Mouse (Mus musculus): Measurements from ENCODE around the gene Zmiz2. TPM values are rescaled to one million over a fixed set of nuclear protein-coding genes. Genes with fewer than 3 reads are reported as not detected.

Gene Zmiz2
- polyA plus RNA-seq, 1 experiment = 37.1 TPM

DNA sequence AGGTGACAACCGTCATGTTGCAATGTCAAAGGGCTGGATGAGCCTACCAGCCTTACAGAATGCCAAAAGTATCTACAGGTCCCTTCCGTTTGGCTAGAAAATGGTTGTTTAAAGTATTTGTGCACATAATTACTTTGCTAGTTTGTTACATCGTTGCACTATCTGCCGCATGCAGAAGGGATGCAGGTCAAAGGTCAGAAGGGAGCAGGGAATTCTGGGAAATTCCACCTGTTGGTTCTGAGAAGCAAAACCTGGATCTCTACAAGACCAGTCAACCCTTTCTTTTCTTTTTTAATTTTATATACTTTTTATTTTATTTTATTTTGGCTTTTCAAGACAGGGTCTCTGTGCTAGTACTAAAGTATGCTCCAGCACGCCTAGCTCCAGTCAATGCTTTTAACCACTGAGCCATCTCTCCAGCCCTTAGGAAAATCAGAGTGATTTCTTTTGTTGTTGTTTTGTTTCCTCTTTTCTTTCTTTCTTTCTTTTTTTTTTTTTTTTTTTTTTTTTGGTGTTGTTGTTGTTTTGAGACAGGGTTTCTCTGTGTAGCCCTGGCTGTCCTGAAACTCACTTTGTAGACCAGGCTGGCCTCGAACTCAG, 648 bp upstream of the Zmiz2 start:
- Histone ChIP-seq H3K27me3 (ENCODE audit: control insufficient read depth, insufficient read depth, insufficient read length) (no peaks in the 10 kb centered on the region), H3K4me3 (peak overlapping the region; percentile 50), H3K4me2 (ENCODE audit: low read depth) (peak overlapping the region; percentile 68), H3ac (ENCODE audit: control insufficient read depth, insufficient read length) (peak overlapping the region; percentile 80), H3K79me2 (ENCODE audit: control insufficient read depth, insufficient read depth) (peaks cover 24% of the 10 kb centered on the region), H3K36me3 (ENCODE audit: control insufficient read depth, insufficient read depth) (no peaks in the 10 kb centered on the region)
- TF ChIP-seq REST (IDR thresholded peaks at IDR 0.05; ENCODE audit: insufficient read depth, insufficient read length) = no peak
- TF ChIP-seq POLR2AphosphoS2 (IDR thresholded peaks at IDR 0.05; ENCODE audit: insufficient read length, low read depth) = no peak
- no peak for TF ChIP-seq USF1 (IDR thresholded peaks at IDR 0.05; ENCODE audit: low read depth)
- no peak for TF ChIP-seq SRF (IDR thresholded peaks at IDR 0.05; ENCODE audit: control insufficient read depth, insufficient read length, low read depth)
- no peak for TF ChIP-seq POLR2A (IDR thresholded peaks at IDR 0.05; ENCODE audit: insufficient read length, low read depth)
- TF ChIP-seq CEBPB (IDR thresholded peaks at IDR 0.05; ENCODE audit: insufficient read depth, poor library complexity, severe bottlenecking) = no peak
- no peak for TF ChIP-seq MAX (IDR thresholded peaks at IDR 0.05; ENCODE audit: low read depth)
- no peak for TF ChIP-seq TCF12 (IDR thresholded peaks at IDR 0.05; ENCODE audit: insufficient read depth, poor library complexity, severe bottlenecking)
- TF ChIP-seq MYOD1 (IDR thresholded peaks at IDR 0.05; ENCODE audit: control insufficient read depth in 1 of 3, insufficient read length in 2 of 3, low read depth in 2 of 3) = no peak
- TF ChIP-seq TCF3 (IDR thresholded peaks at IDR 0.05; ENCODE audit: insufficient read length, low read depth) = no peak

GRCm38 (mm10) chr11:6389483-6389921, 628 bp downstream of the Zmiz2 start:
- peak overlapping the region; percentile 73 for H3K4me2 ChIP-seq (ENCODE audit: low read depth)
- no peaks in the 10 kb centered on the region for H3K36me3 ChIP-seq (ENCODE audit: control insufficient read depth, insufficient read depth)
- H3K79me2 ChIP-seq (ENCODE audit: control insufficient read depth, insufficient read depth) = peaks cover 24% of the 10 kb centered on the region
- peak overlapping the region; percentile 80 for H3ac ChIP-seq (ENCODE audit: control insufficient read depth, insufficient read length)
- H3K4me3 ChIP-seq = peak overlapping the region; percentile 50
- H3K27me3 ChIP-seq (ENCODE audit: control insufficient read depth, insufficient read depth, insufficient read length) = no peaks in the 10 kb centered on the region
- TF ChIP-seq MYOG (IDR thresholded peaks at IDR 0.05; ENCODE audit: control insufficient read depth in 1 of 3, insufficient read depth in 1 of 3, insufficient read length in 2 of 3, low read depth in 2 of 3) (peak in 1 of 3 experiments; percentile 2), MYOD1 (IDR thresholded peaks at IDR 0.05; ENCODE audit: control insufficient read depth in 1 of 3, insufficient read length in 2 of 3, low read depth in 2 of 3) (peak in 1 of 3 experiments; percentile 69), TCF3 (IDR thresholded peaks at IDR 0.05; ENCODE audit: insufficient read length, low read depth) (peak; percentile 17), E2F4 (IDR thresholded peaks at IDR 0.05; ENCODE audit: insufficient read depth) (no peak)

DNA sequence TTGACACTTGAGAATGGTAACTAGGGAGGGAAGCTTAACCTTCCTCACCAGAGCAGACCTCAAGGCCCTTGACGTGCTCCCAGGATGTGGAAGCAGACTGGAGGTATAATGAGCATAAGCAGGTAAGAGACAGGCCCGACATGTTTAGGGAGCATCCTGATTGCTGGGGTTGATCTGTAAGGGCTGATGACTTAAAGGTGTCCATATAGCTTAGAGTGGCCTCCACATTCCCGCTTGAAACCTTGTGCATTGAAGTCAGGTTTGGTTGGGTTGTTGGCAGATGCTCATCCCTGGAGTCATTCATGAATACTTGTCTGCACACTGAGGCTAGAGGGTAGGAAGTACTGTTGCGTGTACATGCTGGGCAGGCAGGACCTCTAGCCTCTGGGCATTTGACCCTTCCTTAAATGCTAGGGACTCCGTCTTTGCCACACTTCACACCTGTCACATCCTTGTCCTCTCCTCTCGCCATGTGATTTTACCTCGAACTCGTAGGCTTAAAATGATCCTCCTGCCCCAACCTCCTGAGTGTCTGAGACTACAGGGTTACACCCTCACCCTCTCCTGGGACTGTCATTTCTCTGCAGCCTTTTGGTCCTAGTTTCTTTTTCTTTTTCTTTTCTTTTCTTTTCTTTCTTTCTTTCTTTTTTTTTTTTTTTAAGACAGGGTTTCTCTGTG, 1.6 kb downstream of the Zmiz2 start:
- Histone ChIP-seq H3K36me3 (ENCODE audit: control insufficient read depth, insufficient read depth) (no peaks in the 10 kb centered on the region), H3K4me3 (peak overlapping the region; percentile 50), H3K4me2 (ENCODE audit: low read depth) (peak overlapping the region; percentile 73), H3K79me2 (ENCODE audit: control insufficient read depth, insufficient read depth) (peaks cover 24% of the 10 kb centered on the region), H3ac (ENCODE audit: control insufficient read depth, insufficient read length) (peak overlapping the region; percentile 80), H3K27me3 (ENCODE audit: control insufficient read depth, insufficient read depth, insufficient read length) (no peaks in the 10 kb centered on the region)
- TF ChIP-seq TCF12 (IDR thresholded peaks at IDR 0.05; ENCODE audit: insufficient read depth, poor library complexity, severe bottlenecking) (no peak), MYOD1 (IDR thresholded peaks at IDR 0.05; ENCODE audit: control insufficient read depth in 1 of 3, insufficient read length in 2 of 3, low read depth in 2 of 3) (no peak), MAX (IDR thresholded peaks at IDR 0.05; ENCODE audit: low read depth) (no peak), MYOG (IDR thresholded peaks at IDR 0.05; ENCODE audit: control insufficient read depth in 1 of 3, insufficient read depth in 1 of 3, insufficient read length in 2 of 3, low read depth in 2 of 3) (no peak)

DNA sequence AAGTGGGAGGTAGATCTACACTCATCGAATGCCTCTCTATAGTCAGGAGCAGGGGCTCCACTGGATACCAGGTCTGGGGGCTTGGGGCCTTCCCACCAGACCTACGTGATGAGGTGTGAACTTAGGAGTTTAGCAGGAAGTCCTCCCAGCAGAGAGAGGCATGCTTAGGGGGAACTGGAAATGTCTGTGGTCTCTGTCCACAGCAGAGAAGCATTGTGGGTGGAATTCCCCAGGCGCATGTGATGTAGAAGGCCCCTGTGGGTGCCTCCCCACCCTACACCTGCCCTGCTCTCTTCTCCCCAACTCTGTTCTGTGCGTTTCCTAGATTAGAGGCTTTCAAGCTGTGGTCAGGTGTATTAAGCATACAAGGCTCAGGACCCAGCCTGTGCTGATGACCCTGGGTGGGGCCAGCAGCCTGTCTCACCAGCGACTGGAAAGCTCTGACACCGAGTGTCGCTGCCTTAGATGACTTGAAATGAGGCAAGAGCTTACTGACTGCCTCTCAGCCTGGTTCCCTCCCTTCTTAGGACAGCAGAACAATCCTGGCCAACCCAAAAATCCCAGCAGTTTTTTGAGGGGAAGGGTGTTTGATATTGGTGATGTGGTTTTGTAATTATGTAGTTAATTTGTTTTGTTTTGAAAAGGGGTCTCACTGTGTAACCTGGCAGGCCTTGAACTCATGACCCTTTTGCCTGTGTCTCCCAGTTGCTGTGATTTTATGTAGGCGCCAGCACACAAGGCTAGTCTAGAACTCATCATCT, 2.8 kb downstream of the Zmiz2 start:
- Histone ChIP-seq H3K4me2 (ENCODE audit: low read depth) (no peak overlapping the region), H3ac (ENCODE audit: control insufficient read depth, insufficient read length) (no peak overlapping the region), H3K27me3 (ENCODE audit: control insufficient read depth, insufficient read depth, insufficient read length) (no peaks in the 10 kb centered on the region), H3K36me3 (ENCODE audit: control insufficient read depth, insufficient read depth) (no peaks in the 10 kb centered on the region), H3K4me3 (no peak overlapping the region), H3K79me2 (ENCODE audit: control insufficient read depth, insufficient read depth) (peaks cover 24% of the 10 kb centered on the region)
- no peak for TF ChIP-seq USF1 (IDR thresholded peaks at IDR 0.05; ENCODE audit: low read depth)
- TF ChIP-seq MYOG (IDR thresholded peaks at IDR 0.05; ENCODE audit: control insufficient read depth in 1 of 3, insufficient read depth in 1 of 3, insufficient read length in 2 of 3, low read depth in 2 of 3) = no peak
- TF ChIP-seq POLR2A (IDR thresholded peaks at IDR 0.05; ENCODE audit: insufficient read length, low read depth) = no peak
- TF ChIP-seq E2F4 (IDR thresholded peaks at IDR 0.05; ENCODE audit: insufficient read depth) = no peak
- no peak for TF ChIP-seq MYOD1 (IDR thresholded peaks at IDR 0.05; ENCODE audit: control insufficient read depth in 1 of 3, insufficient read length in 2 of 3, low read depth in 2 of 3)
- no peak for TF ChIP-seq REST (IDR thresholded peaks at IDR 0.05; ENCODE audit: insufficient read depth, insufficient read length)
- TF ChIP-seq POLR2AphosphoS2 (IDR thresholded peaks at IDR 0.05; ENCODE audit: insufficient read length, low read depth) = no peak
- TF ChIP-seq TCF3 (IDR thresholded peaks at IDR 0.05; ENCODE audit: insufficient read length, low read depth) = no peak
- TF ChIP-seq TCF12 (IDR thresholded peaks at IDR 0.05; ENCODE audit: insufficient read depth, poor library complexity, severe bottlenecking) = no peak
- no peak for TF ChIP-seq CEBPB (IDR thresholded peaks at IDR 0.05; ENCODE audit: insufficient read depth, poor library complexity, severe bottlenecking)
- no peak for TF ChIP-seq MAX (IDR thresholded peaks at IDR 0.05; ENCODE audit: low read depth)
- TF ChIP-seq SRF (IDR thresholded peaks at IDR 0.05; ENCODE audit: control insufficient read depth, insufficient read length, low read depth) = no peak

All from myocyte (in vitro differentiated cells).